Mouse (Mus musculus): ENCODE results near the gene Sash3.
"Not testable (repeated sequence)": the region's sequence is repeated elsewhere in the genome, so short reads cannot be mapped to it uniquely, and the experiment has no call there.

Gene Sash3

DNA sequence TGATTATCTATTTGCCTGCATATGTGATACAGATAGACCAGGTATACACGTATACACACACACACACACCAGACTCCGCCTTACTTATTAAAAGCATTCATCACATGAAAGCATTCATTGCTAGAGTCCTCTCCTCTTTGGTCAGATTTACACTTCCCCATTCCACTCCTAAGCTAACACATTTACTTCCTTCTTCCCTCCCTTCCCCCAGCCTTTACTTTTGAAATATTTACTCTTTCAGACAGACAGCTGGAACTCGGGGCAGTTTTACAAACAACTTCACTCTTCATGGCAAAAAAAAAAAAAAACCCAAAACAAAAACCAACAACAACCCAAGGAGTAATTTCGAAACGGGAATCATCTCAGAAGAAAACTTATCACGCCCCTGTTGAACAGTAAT is 58.2 kb downstream of the Sash3 start:
- DNase-seq: no peak

DNA sequence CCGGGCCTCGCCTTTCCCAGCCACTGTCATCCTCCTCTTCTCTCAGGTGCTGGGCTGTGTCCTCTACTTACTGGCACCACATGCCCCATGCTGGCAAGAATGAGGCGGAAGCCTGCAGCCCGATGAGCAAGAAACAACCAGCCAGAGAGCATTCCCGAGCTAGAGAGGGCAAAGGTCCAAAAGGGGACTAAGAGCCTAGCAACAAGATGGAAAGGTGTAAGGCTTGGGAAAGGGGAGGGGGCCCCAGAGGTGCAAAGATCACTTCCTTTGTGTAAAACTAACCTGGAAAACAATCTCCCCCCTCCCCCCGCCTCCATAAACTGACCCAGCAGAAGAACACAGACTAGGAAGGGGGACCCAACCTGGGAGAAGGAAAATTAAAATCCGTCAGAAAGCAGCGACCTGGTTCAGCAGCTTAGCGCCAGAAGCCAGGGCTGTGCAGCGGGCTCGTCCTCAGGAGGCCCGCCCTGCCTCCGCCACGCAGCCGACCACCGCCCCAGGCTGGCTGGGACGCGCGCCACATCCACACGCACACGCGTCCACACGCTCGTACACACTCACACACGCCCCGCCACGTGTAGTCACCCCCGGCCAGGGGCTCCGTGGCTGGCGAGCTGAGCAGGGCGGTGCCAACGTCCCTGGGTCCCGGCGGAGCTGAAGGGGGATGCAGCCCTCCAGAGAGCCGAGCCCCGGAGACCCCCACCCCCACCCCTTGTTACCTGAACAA is 61.7 kb downstream of the Sash3 start:
- peak; percentile 71 for DNase-seq

DNA sequence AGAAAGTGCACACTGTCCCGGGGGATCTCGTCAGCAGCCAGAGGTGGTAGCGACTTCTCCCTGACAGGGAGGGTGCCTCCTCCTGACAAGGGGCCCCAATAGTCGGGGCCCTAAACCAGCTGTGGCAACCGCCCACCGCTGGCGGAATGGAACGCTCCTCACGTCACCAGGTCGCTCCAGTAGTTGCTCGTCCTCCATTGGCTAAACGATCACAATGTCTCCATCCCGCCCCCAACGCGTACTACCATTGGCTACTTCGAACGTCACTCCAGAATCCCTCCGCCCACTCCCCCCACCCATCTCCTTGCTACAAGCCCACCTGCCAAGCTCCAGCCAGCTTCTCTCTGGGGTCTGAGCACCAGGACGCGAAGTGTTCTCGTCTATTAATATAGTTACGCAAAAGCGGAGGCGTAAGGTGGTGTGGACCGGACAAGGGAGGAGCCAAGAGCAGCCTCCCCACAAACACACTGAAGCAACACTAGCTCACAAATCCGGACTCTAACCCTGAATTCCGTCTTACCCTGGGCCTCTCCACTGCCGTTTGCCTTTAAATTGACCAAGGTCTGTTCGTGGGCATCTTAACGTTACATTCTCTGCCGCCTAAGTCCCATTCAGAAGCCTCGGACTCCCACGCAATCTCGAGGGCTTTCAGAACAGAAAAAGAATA is 62.4 kb downstream of the Sash3 start, which contains the start of gene Zdhhc9:
Gene Zdhhc9, minus strand, starts transcription at position 360 of the 667 bp plus-strand sequence.
- DNase-seq: peak; percentile 91

DNA sequence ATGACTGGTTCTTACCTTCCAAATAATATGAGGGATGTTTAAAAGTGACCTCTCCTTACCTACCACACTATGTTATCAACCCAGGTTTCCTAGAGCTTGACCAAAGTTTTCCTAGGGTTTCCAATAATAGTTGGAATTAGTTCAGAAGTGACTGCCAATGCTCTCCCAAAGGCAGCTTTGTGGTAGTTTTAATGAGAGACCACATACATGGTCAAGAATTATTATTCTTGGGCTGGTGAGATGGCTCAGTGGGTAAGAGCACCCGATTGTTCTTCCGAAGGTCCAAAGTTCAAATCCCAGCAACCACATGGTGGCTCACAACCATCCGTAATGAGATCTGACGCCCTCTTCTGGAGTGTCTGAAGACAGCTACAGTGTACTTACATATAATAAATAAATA is 63.5 kb downstream of the Sash3 start:
- DNase-seq: not testable (repeated sequence)
